Mouse (Mus musculus): ENCODE measurements around the gene Serpina5. TPM values are rescaled to one million over a fixed set of nuclear protein-coding genes. Genes with fewer than 3 reads are reported as not detected.
"Not testable (repeated sequence)": the region's sequence is repeated elsewhere in the genome, so short reads cannot be mapped to it uniquely, and the experiment has no call there.

The Serpina5 gene
- polyA plus RNA-seq, 1 experiment from 2014 or later = not detected

- ATAC-seq (ENCODE audit: low FRiP score) = no peak
- 85% methylated on average over 2 of the region's 2 CpGs for WGBS
These were observed 7.6 kb downstream of the Serpina5 start for GRCm38 (mm10) chr12:104108507-104108906.

GRCm38 (mm10) chr12:104112333-104112732 is 11.4 kb downstream of the Serpina5 start, which contains the start of gene Serpina3a:
Gene Serpina3a, plus strand, starts transcription at chr12:104112724.
- not testable (repeated sequence) for H3K4me3 ChIP-seq (ENCODE audit: low read depth, low read length); H3K9ac ChIP-seq (ENCODE audit: low read depth, low read length); DNase-seq (ENCODE audit: low spot score); ATAC-seq (ENCODE audit: low FRiP score); H3K36me3 ChIP-seq (ENCODE audit: control insufficient read depth, insufficient read depth, low read length); H3K4me1 ChIP-seq (replicated peaks; ENCODE audit: control insufficient read depth, insufficient read depth, low read length); H3K27me3 ChIP-seq (ENCODE audit: control insufficient read depth, insufficient read depth, low read length); H3K27ac ChIP-seq (ENCODE audit: low read depth, low read length); H3K9me3 ChIP-seq (ENCODE audit: control insufficient read depth, low read length); H3K4me2 ChIP-seq (replicated peaks; ENCODE audit: low read depth, low read length)
- WGBS = 91% methylated on average over 10 of the region's 11 CpGs

More at GRCm38 (mm10) chr12:104108507-104108906, 7.6 kb downstream of the Serpina5 start:
- Histone ChIP-seq H3K27me3 (ENCODE audit: control insufficient read depth, insufficient read depth, low read length) (no peaks in the 10 kb centered on the region), H3K4me2 (replicated peaks; ENCODE audit: low read depth, low read length) (no peak overlapping the region), H3K9ac (ENCODE audit: low read depth, low read length) (no peak overlapping the region), H3K27ac (ENCODE audit: low read depth, low read length) (no peak overlapping the region), H3K4me3 (ENCODE audit: low read depth, low read length) (no peak overlapping the region), H3K4me1 (replicated peaks; ENCODE audit: control insufficient read depth, insufficient read depth, low read length) (no peaks in the 10 kb centered on the region), H3K36me3 (ENCODE audit: control insufficient read depth, insufficient read depth, low read length) (no peaks in the 10 kb centered on the region), H3K9me3 (ENCODE audit: control insufficient read depth, low read length) (no peaks in the 10 kb centered on the region)
- DNase-seq (ENCODE audit: low spot score) = no peak

DNA sequence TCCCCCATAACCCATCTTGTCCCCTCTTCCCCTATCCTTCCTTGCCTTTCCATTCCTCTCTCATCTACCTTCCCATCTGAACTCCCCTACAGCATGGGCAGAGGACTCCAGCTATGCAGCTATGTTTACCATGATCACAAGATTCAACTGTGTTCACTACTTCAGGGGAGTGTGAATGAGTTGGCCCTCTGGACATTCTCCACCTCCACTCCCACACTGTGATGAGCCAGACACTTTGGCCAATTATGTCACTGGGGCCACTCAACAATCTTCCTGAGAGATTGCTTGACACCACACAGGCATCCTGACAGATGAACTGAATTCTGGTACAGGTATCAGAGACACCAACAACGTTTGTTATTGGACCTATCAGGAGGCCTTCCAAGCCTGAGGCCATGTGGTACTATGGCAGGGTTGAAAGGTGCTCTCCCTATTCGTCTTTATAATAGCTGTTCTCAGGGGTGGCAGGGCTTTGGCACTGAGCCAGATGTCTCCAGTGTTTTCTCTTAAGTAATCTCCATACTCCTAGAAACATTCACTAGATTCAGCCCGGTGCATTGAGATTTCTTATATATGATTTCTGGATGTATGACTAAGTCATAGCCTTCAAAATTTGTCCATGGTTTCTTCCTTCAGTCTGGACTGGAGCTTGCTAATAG is 14.1 kb downstream of the Serpina5 start:
- Histone ChIP-seq H3K9me3 (ENCODE audit: control insufficient read depth, low read length) (no peaks in the 10 kb centered on the region), H3K9ac (ENCODE audit: low read depth, low read length) (no peak overlapping the region), H3K4me1 (replicated peaks; ENCODE audit: control insufficient read depth, insufficient read depth, low read length) (no peaks in the 10 kb centered on the region), H3K4me2 (replicated peaks; ENCODE audit: low read depth, low read length) (no peak overlapping the region), H3K4me3 (ENCODE audit: low read depth, low read length) (no peak overlapping the region), H3K27ac (ENCODE audit: low read depth, low read length) (no peak overlapping the region), H3K36me3 (ENCODE audit: control insufficient read depth, insufficient read depth, low read length) (no peaks in the 10 kb centered on the region), H3K27me3 (ENCODE audit: control insufficient read depth, insufficient read depth, low read length) (no peaks in the 10 kb centered on the region)
- ATAC-seq (ENCODE audit: low FRiP score) = no peak
- WGBS = 63% methylated on average over 3 of the region's 3 CpGs
- no peak for DNase-seq (ENCODE audit: low spot score)

DNA sequence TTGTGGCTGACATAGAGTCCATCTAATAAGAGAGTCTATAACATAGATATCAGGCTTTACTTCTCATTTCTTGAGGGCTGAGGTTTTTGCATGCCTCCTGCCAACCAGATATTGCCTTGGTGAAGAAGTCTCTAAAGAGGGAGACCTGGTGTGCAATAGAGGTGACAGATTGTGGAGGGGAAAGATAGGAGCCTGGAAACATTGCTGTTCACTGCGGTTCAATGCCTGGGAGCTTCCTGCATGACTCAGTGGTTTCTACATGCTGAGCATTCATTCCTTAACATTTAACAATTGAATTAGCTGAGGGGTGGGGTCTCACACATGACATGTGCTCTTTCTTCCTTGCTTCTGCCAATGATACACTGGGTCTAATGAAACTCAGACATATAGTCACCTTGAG is 22.2 kb downstream of the Serpina5 start:
- H3K9me3 ChIP-seq (ENCODE audit: control insufficient read depth, low read length) = no peaks in the 10 kb centered on the region
- 100% methylated on average over 1 of the region's 1 CpGs for WGBS
- H3K27me3 ChIP-seq (ENCODE audit: control insufficient read depth, insufficient read depth, low read length) = no peaks in the 10 kb centered on the region
- H3K4me2 ChIP-seq (replicated peaks; ENCODE audit: low read depth, low read length) = no peak overlapping the region
- no peak for DNase-seq (ENCODE audit: low spot score)
- H3K4me3 ChIP-seq (ENCODE audit: low read depth, low read length) = no peak overlapping the region
- H3K9ac ChIP-seq (ENCODE audit: low read depth, low read length) = no peak overlapping the region
- ATAC-seq (ENCODE audit: low FRiP score) = no peak
- H3K27ac ChIP-seq (ENCODE audit: low read depth, low read length) = no peak overlapping the region
- no peaks in the 10 kb centered on the region for H3K36me3 ChIP-seq (ENCODE audit: control insufficient read depth, insufficient read depth, low read length)
- no peaks in the 10 kb centered on the region for H3K4me1 ChIP-seq (replicated peaks; ENCODE audit: control insufficient read depth, insufficient read depth, low read length)

DNA sequence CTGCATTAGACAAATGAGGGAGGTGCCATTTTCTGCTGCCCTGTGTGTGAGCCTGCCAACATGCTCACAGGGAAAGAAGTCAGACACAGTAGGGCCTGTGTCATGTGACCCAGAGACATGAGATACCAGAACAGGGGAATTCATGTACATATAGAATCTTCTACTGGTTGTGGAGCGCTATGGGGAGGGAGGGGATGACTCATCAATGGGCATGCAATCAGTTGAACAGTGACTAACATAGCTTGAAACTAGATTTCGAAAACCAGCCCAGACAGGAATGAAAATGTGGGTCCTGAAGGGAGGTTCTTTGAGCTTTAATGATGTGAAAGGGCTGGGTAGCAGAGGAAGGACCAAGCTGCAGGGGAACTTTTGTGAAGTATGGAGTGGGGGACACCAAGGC is 23.1 kb downstream of the Serpina5 start:
- WGBS = 83% methylated on average over 2 of the region's 2 CpGs
- Histone ChIP-seq H3K27me3 (ENCODE audit: control insufficient read depth, insufficient read depth, low read length) (no peaks in the 10 kb centered on the region), H3K27ac (ENCODE audit: low read depth, low read length) (no peak overlapping the region), H3K4me2 (replicated peaks; ENCODE audit: low read depth, low read length) (no peak overlapping the region), H3K9me3 (ENCODE audit: control insufficient read depth, low read length) (no peaks in the 10 kb centered on the region), H3K9ac (ENCODE audit: low read depth, low read length) (no peak overlapping the region), H3K36me3 (ENCODE audit: control insufficient read depth, insufficient read depth, low read length) (no peaks in the 10 kb centered on the region), H3K4me1 (replicated peaks; ENCODE audit: control insufficient read depth, insufficient read depth, low read length) (no peaks in the 10 kb centered on the region), H3K4me3 (ENCODE audit: low read depth, low read length) (no peak overlapping the region)
- DNase-seq (ENCODE audit: low spot score) (no peak), ATAC-seq (ENCODE audit: low FRiP score) (no peak)

DNA sequence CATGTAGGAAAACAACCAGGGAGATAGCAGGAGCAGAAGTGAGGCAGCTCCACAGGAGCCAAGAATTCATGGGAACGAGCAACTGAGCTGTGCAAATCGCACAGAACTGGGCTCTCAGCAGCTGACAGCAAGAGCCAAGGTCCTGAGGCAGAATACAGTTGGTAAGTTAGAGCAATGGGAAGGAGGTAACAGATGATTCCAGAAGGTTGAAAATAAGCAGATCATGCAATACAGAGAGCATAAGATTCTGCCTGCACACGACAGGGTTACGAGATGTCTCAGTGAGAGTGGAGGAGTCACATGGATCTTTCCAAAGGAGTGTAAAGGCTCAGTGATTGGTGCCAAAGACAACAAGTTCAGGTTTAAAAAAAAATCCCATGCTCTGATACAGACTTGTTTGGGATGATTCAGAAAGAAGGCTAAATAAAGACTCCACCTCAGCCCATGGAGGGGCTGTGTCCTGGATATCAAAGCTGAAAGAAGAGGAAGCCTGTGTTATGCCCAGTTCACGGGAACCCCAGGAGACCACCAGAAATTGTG is 24.2 kb downstream of the Serpina5 start:
- no peak for ATAC-seq (ENCODE audit: low FRiP score)
- no peak for DNase-seq (ENCODE audit: low spot score)
- WGBS = 79% methylated on average over 5 of the region's 5 CpGs
- H3K4me3 ChIP-seq (ENCODE audit: low read depth, low read length) = no peak overlapping the region
- H3K36me3 ChIP-seq (ENCODE audit: control insufficient read depth, insufficient read depth, low read length) = no peaks in the 10 kb centered on the region
- no peak overlapping the region for H3K4me2 ChIP-seq (replicated peaks; ENCODE audit: low read depth, low read length)
- H3K9me3 ChIP-seq (ENCODE audit: control insufficient read depth, low read length) = no peaks in the 10 kb centered on the region
- H3K4me1 ChIP-seq (replicated peaks; ENCODE audit: control insufficient read depth, insufficient read depth, low read length) = no peaks in the 10 kb centered on the region
- no peak overlapping the region for H3K27ac ChIP-seq (ENCODE audit: low read depth, low read length)
- H3K27me3 ChIP-seq (ENCODE audit: control insufficient read depth, insufficient read depth, low read length) = no peaks in the 10 kb centered on the region
- no peak overlapping the region for H3K9ac ChIP-seq (ENCODE audit: low read depth, low read length)

GRCm38 (mm10) chr12:104127696-104128095 is 26.8 kb downstream of the Serpina5 start, which contains the start of gene Serpina3b:
Gene Serpina3b, plus strand, starts transcription at chr12:104127996.
- Histone ChIP-seq H3K4me1 (replicated peaks; ENCODE audit: control insufficient read depth, insufficient read depth, low read length) (no peaks in the 10 kb centered on the region), H3K4me3 (ENCODE audit: low read depth, low read length) (no peak within 1 kb of the TSS), H3K4me2 (replicated peaks; ENCODE audit: low read depth, low read length) (no peak within 1 kb of the TSS), H3K9ac (ENCODE audit: low read depth, low read length) (no peak within 1 kb of the TSS), H3K9me3 (ENCODE audit: control insufficient read depth, low read length) (no peaks in the 10 kb centered on the region), H3K36me3 (ENCODE audit: control insufficient read depth, insufficient read depth, low read length) (no peaks in the 10 kb centered on the region), H3K27ac (ENCODE audit: low read depth, low read length) (no peak within 1 kb of the TSS), H3K27me3 (ENCODE audit: control insufficient read depth, insufficient read depth, low read length) (no peaks in the 10 kb centered on the region)
- WGBS = 90% methylated on average over 5 of the region's 5 CpGs
- no peak for DNase-seq (ENCODE audit: low spot score)
- ATAC-seq (ENCODE audit: low FRiP score) = no peak

- Histone ChIP-seq H3K9me3 (ENCODE audit: control insufficient read depth, low read length) (no peaks in the 10 kb centered on the region), H3K4me1 (replicated peaks; ENCODE audit: control insufficient read depth, insufficient read depth, low read length) (no peaks in the 10 kb centered on the region), H3K9ac (ENCODE audit: low read depth, low read length) (no peak overlapping the region), H3K36me3 (ENCODE audit: control insufficient read depth, insufficient read depth, low read length) (no peaks in the 10 kb centered on the region), H3K4me2 (replicated peaks; ENCODE audit: low read depth, low read length) (no peak overlapping the region), H3K27me3 (ENCODE audit: control insufficient read depth, insufficient read depth, low read length) (no peaks in the 10 kb centered on the region), H3K27ac (ENCODE audit: low read depth, low read length) (no peak overlapping the region), H3K4me3 (ENCODE audit: low read depth, low read length) (no peak overlapping the region)
- no peak for ATAC-seq (ENCODE audit: low FRiP score)
- DNase-seq (ENCODE audit: low spot score) = no peak
These were observed 30.1 kb downstream of the Serpina5 start for GRCm38 (mm10) chr12:104131041-104131440.

DNA sequence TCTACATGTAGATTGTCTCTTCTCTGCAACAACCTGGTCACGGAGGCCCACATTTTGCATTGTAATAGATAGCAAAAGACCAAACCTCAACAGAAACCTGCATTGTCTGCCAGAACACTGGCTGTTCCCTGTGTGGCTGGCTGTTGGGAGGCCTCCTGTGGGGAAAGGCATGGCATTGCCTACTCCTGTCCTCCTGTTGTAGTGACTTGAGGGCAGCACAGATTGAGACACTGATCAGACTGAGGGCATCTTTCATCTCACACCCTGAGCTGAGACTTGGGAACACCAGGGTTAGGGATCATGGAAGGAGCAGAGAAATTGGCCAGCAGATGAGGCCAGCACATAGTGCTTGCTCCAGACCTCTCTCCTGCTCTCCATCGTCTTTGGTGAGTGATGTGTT is 37.3 kb downstream of the Serpina5 start:
- 89% methylated on average over 2 of the region's 2 CpGs for WGBS
- Histone ChIP-seq H3K9ac (ENCODE audit: low read depth, low read length) (no peak overlapping the region), H3K27me3 (ENCODE audit: control insufficient read depth, insufficient read depth, low read length) (no peaks in the 10 kb centered on the region), H3K27ac (ENCODE audit: low read depth, low read length) (no peak overlapping the region), H3K4me2 (replicated peaks; ENCODE audit: low read depth, low read length) (no peak overlapping the region), H3K9me3 (ENCODE audit: control insufficient read depth, low read length) (no peaks in the 10 kb centered on the region), H3K4me3 (ENCODE audit: low read depth, low read length) (no peak overlapping the region), H3K4me1 (replicated peaks; ENCODE audit: control insufficient read depth, insufficient read depth, low read length) (no peaks in the 10 kb centered on the region), H3K36me3 (ENCODE audit: control insufficient read depth, insufficient read depth, low read length) (no peaks in the 10 kb centered on the region)
- DNase-seq (ENCODE audit: low spot score) = no peak
- ATAC-seq (ENCODE audit: low FRiP score) = no peak

Measured in hindbrain, embryonic 11.5 days (tissue).